Mouse (Mus musculus) left cerebral cortex, postnatal 25 days (tissue): ENCODE data around the gene Slc26a1. TPM values are rescaled to one million over a fixed set of nuclear protein-coding genes. Genes with fewer than 3 reads are reported as not detected.

ENCODE experiments used
- DNase-seq, 2 experiments: peaks; one replicate each; pipeline ENCODE4 v3.0.0; 2022; ENCODE audit warnings: low spot score in 2 of 2, mixed read lengths in 1 of 2
- intact Hi-C: fragments of 180-260 bp; cut with DNase I; formaldehyde crosslinking; loops from one replicate; pipeline ENCODE4 v1.15.1; 2025
- total RNA-seq, 2 experiments: library from RNA; stranded (reverse); gene quantifications; 2 replicates each; pipeline ENCODE4 v1.2.3; 2021

The Slc26a1 gene
- total RNA-seq, 2 experiments from 2014 or later: 1.3 to 1.5 TPM

DNA sequence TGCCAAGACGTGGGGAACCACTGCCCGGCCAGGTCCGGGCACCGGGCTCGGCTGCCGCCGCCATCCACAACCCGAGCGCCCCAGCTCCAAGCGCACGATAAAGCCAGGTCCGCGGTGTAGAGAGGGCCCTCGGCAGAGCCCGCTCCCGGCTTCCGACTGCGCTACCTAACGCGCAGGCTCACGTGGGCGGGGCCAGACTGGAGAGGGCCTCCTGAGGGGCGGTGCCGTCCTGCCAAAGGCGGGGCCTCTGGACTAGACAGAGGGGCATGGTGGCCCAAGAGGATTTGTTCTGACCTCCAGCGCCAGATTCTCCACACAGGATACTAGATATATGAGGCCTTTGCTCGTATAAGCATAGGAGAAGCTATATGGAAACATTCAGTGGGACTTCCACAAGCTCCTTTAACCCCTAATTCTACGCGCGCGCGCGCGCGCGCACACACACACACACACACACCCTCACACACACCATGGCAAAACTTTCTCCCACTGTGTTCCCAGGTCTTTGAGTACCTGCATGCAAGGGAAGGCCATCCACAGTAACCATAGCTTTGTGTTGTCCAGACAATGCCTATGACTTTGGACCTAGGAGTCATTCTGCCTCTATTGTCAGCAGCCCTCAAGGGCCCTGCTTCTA, 14.6 kb downstream of the Slc26a1 start:
- peak; percentile 89 to 93 for DNase-seq
- intact Hi-C loops: no loop called here

DNA sequence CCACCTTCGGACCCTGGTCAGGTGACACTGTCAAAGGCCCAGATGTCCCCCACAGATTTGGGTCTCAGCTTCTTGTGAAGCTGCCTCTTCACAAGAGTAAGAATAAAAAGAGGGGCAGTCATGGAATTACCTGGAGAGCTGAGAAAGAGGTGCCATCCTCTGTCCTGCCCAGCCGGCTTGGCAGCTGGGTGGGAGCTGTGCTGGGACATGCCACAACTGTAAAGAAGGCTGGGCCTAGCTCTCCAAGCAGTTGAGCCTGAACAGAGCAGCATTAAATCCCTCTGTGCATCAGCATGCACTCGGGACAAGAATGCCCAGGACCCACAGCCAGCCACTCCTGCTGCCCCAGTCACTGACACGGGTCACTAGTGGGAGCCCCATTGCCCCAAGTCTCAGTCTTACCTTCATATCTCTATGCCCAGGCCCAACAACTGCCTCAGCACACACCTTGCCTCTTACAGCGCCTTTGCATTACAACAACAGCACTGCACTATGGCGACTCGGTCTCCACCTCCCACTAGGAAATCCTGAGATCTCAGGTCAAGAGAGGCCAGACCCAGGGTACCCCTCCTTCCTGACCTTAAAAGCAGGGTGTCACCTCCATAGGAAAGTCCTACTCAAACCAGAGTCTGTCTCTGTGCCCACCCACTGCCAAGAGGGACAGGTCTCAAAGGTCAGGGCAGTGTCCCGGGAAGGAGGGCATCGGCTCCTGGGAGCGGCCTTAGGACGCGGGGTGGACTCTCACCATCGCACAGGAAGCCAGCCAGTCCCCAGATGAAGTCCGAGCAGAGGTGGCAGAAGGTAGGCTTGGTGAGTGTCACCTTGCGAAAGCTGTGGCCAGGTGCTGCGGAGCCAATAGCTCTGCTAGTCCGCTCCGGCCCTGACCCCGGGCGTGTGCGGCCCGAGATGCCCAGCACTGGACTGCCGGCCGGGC, 15.4 kb downstream of the Slc26a1 start, which contains the start of gene Idua:
Gene Idua, plus strand, starts transcription at position 634 of the 934 bp plus-strand sequence.
- intact Hi-C loops: no loop called here
- DNase-seq: no peak

DNA sequence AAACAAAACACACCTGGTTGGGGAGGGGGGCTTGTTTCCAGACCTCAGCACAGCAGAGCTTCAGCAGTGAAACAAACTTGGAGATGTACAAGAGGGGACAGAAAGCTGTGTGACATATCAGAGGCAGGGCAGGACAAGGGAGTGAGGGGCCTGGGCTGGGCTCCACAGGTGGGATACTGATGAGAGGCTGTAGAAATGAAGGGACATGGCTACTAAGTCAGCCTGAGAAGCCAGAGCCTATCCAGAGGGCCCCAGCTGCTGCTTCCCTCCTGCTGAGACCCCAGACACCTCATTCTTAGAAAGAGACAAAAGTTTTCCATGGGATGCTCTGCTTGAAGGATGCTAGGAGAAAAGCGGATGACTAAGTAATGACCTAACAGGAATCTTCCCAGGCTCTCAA, 16.8 kb downstream of the Slc26a1 start:
- intact Hi-C loops: no loop called here
- DNase-seq: no peak

DNA sequence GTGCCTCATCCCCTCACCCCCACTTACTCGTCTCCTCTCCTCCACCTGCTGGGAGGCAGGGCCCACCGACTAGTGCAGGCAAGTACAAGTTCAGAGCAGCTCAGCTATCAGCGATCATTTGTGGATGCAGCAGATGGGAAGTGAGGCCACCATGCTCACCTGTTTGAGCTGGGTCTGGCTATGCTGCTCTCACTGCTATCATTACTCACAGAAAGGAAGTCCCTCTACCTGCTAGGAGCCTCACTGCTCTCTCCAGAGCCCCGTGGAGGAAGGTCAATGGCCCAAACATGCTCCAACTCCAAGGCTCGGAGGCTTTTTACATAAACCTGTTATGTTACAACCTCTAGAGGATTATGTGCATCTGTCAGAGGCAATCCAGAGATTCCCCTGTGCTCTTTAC, 18.0 kb downstream of the Slc26a1 start:
- intact Hi-C loops: no loop called here
- no peak for DNase-seq

DNA sequence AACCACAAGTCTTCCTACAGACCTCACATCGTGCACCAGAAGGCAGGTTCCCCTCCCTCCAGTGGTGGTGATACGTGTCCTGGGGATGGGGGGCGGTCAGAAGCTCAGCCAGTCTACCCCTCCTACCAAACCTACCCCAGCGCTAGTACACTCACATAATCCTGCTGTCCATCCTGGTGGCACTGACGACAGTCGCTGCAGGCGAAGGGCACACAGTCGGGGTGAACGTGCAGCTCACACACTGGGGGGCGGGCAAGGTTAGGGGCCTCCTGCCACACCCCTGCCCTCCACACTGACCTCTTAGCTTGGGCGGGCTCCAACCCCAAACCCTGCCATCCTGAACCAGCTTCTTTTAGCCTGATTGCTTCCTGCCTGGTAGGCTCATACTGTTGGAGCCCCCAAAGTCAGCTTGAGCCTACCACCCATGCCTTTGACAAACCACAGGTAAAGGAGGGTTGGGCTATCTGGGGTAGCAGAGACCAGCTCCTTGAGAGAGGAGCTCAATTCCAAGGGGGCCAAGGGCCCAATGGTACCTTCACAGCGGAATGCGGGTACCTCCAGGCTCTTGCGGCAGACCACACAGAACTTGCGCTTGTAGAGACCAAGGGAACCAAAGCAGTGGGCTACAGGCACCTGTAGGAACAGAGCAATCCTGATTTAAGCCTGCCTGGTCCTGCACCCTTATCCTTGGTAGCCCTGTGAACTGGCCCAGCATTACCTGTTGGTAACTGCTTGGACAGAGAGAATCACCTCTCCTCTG, 19.3 kb downstream of the Slc26a1 start:
- intact Hi-C loops: no loop called here
- no peak for DNase-seq

DNA sequence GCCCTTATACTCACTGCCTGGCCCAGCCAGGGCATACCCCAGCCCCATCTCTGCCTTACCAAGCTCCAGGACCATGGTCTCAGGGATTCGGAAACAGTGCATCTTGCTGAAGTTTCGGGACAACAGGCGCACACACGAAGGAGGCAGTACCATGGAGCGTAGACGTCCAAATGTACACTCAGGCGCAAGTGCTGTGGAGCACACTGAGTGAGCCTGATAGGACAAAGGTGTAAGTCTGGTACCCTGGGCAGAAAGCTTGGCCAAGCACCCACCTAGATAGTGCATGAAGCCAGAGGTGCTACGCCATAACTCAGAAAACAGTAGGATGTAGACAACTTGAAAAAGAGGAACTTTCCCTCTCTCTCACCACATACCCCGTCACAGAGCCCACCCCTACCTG, 20.0 kb downstream of the Slc26a1 start:
- no peak for DNase-seq
- intact Hi-C loops: no loop called here

DNA sequence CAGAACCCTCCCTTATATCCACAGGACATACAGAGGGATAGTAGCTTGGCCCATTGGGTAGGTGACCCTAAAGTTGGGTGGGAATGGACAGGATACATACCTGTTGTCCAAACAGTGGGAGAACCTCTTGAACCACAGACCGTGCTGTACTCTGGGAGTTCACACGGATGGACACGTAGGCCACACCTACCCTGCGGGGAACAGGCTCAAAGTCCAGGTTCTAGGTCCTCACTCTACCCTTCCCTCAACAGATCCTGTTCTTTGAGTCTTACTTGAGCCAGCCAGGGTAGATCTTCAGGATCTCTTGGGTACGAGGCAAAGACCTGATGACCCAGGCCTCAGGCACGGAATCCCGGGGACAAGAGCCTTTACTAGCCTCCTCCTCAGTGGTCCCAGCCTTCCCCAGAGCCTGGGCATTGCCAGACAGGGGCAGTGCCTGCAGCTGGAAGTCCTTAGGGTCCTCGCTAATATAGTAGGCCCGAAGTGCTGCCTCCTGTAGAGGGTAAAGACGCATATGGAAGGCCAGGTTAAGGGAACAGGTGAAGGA, 20.9 kb downstream of the Slc26a1 start:
- intact Hi-C loops: loop anchor here (5.0 kb wide), 1 partner anchor 227 kb away; no protein-coding TSS in a partner anchor
- DNase-seq: no peak

DNA sequence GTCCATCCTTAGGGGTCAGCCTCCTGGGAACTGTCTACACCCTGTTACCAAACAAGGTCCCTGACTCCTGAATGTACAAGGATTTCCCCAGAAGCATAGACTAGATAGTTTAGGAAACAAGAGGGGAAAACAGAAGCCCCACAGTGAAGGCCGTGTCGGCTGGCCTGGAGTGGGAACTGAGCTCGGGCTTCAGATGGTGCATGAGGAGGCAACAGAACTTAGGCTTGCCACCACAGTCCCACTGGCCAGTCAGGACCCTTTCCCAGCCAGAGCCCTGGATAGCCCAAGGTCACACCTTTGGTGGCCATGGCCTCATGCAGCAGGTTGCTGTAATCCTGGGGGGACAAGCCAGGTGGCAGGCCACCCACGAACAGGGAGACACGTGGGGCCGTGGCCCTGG, 22.0 kb downstream of the Slc26a1 start:
- DNase-seq: no peak
- intact Hi-C loops: loop anchor here (5.0 kb wide), 1 partner anchor 226 kb away; no protein-coding TSS in a partner anchor

DNA sequence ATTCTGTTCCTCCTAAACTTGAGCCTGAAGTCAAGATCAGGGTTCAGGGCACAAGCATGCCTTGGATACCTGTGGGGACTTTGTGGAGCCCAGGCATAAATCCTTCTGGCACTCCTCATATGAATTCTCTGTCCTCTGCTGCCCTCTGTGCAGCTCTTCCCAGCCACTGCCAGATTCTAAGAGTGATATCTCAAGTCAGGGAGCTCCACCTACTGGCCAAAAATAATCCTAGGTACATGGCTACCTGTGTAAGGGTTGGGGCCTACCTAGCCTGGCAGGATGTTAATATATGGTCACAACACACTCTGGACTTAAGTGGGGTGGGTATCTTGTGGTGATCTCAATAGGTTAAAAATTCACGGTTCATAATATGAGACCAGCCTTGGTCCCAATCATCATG, 23.5 kb downstream of the Slc26a1 start:
- intact Hi-C loops: loop anchor here (5.0 kb wide), 1 partner anchor 225 kb away; no protein-coding TSS in a partner anchor
- peak; percentile 52 to 78 for DNase-seq

DNA sequence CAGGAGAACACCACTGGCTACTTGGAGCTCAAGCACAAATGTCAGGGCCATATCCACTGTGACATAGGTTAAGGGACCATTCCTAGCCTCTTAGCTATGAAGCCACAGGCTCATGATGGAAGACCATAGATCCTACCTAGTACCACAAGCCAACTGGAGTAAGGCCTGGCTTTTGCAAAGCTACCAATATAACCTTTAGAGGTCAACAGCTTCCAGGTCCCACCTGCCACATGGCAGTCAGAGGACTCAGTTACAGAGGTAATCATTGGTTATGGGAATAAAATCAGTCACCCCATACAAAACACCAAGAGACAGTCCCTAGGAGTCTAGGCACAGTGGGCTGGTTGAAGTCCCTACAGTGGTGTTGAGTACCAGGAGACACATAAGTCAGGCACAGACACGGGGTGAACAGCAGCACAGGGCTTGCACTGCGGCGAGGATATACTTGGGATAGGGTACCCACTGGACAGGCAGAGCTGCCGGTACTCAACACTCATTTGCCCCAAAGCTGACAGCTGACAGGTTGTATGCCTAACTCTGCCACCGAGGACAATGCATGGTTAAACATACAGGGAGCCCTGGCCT, 24.1 kb downstream of the Slc26a1 start:
- DNase-seq: no peak
- intact Hi-C loops: loop anchor here (5.0 kb wide), 1 partner anchor 224 kb away; no protein-coding TSS in a partner anchor

DNA sequence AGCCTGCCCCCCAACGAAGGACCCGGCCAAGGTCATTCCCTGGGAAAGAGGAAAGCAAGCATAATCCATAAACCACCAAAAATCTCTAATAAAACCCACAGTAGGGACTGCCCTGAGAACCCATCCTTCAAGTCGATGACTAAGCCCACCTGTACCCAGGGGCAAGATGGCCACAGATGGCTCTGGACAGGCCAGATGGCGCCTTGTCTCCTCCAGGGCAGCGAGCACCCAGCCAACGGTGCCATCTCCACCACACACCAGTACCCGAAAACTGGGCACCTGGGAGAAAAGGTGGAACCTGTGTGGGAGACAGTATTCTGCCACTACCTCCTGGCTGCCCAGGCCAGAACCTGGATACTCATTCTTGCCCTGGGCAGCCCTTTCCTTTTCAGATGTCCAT, 25.0 kb downstream of the Slc26a1 start:
- DNase-seq: no peak
- intact Hi-C loops: loop anchor here (5.0 kb wide), 1 partner anchor 223 kb away; no protein-coding TSS in a partner anchor

DNA sequence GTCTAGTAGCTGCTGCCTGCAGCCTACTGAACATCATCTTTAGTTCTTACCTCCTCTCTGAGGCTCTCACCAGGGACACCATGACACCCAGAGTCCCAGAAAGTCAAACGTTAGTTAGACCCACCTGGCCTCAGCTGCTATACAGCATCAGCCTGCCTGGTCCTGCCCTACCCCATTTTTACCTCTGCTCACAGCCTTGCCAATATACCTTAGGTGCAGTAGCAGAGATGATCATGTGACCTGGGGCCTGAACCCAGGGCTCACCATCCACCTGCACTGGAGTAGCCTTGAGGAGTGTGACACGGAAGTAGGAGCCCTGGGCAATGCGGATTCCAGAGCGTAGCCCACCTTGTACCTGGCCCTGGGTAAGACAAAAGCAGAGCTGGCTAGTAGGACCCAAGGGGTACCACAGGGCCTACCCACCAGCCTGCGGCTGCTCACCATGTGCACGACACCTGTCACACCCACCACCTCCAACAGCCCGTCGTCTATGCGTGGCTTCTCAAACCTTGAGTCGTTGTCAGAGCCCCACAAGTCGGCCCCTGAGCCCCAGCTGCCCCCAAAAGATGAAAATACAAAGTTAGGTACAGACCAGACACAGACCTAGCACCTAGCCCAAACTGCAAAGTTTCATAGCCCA, 26.3 kb downstream of the Slc26a1 start:
- DNase-seq: no peak
- intact Hi-C loops: no loop called here

DNA sequence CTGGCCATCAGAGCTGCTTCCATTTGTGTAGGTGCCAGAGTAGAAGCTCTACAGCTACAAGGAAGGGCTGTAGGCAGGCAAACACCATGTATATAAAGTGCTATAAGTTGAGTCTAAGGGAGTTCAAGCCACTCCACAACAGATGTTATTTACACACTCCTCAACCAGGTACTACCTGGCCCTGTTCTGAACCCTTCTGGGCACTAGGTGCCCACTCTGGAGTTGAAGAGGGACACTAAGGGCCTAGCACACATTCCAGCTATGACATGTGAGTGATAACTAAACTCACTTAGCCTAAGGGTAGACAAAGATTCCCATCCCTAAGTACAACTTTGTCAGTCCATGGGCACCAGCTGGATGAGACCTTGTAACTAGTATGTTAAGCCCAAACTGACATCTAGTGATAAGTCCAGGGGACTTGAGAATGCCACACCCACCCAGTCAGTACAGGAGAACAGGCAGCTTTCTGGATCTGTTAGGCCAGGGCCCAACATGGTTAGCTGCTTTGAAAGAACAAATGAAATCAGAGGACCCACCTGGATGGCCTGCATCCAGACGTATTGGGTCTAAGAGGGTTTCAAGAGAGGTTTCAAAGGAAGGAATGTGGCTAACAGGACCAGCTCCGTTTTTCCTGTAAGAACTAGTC, 27.4 kb downstream of the Slc26a1 start:
- DNase-seq: peak in 1 of 2 experiments; percentile 1
- intact Hi-C loops: no loop called here

DNA sequence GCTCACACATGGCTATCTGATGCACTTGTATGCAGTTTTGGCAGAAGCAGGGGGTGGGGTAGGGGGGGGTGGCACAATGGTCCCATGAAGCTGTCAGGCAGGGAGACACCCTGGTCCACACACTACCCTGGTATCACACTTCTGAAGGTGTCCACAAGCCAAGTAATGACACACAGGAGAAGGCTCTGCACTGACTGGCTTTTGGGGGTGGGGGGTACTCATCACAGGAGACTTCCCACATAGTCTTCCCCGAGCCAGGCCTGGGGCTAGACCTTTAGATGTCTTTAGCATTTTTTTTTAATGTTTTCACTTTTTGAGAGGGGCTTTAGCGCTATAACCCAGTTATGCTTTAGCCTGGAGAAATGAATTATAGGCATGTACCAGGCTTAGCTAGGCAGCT, 28.1 kb downstream of the Slc26a1 start:
- intact Hi-C loops: no loop called here

DNA sequence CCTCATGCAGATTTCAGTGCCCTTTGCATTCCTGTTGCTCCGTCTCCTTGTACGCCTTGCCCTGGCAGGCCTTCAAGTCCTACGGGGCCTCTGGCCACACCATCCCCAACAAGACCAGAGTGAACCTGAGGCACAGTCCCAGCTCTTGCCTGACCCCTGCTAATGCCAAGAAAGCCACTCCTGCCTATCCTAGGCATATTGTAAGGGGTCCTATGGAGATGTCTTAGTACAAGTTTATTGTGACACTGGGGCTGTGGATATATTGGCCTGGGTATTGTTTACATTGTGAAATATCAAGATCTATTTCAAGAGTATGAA, 29.1 kb downstream of the Slc26a1 start:
- peak in 1 of 2 experiments; percentile 1 for DNase-seq
- intact Hi-C loops: no loop called here

More for the DNA sequence above, 28.1 kb downstream of the Slc26a1 start:
- no peak for DNase-seq

DNA sequence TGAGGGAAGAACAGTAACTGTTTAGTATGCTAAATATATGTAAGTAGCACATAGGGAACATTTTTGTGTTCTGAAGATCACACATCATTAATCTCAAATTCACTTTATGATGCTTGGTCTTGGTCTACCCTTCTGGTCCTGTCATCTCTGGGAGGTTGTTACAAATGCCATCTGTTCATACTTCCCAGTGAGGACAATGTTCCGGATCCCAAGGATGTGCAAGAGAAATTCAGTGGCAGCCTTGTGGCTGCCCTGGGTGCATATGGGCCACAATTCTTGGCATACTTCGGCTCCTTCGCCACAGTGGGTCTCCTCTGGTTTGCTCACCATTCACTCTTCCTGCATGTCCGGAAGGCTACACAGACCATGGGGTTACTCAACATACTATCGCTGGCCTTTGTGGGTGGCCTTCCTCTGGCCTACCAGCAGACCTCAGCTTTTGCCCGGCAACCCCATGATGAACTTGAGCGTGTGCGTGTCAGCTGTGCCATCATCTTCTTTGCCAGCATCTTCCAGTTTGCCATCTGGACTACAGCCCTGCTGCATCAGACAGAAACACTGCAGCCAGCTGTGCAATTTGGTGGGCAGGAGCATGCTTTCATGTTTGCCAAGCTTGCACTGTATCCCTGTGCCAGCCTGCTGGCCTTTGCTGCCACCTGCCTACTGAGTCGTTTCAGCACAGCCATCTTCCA, 29.6 kb downstream of the Slc26a1 start:
- intact Hi-C loops: no loop called here
- peak in 1 of 2 experiments; percentile 66 for DNase-seq

DNA sequence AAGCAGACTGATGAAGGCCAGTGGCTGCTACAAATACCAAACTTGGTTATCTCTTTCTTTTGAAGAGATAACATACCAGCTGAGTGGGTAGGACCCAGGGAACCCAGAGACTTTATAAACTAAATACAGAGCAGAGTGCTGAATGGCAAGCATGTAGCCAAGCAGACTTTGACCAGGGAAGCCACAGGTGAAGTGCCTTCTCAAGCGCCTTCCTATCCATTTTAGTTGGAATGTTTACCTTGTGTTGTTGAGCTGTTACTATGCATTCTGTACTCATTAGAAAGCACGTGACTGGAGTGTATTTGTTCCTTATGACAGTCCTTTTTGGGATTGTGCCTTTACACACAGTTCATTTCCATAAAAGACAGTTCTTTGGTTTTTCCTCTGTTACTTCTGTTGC, 31.7 kb downstream of the Slc26a1 start:
- intact Hi-C loops: loop anchor here (5.0 kb wide), 1 partner anchor 211 kb away; the partner anchor contains the start of gene Atp5k
- DNase-seq: no peak

DNA sequence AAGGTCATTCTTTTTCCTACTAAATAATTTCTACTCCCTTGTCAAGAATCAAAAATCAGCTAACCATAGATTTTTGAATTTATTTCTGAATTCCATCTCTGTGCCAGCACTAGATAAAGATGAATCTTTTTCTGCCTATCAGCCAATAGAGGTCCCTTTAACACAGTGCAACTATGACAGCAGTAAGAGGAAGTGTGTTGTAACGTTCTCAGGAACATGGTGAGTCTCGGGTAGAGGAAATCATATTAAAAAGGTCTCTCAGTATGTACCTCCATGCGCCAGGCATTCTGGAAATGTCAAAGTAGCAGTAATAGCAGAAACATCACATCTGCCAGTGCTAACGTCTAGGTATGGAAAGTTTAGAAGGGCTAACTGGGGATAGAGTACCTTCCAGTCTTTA, 39.2 kb downstream of the Slc26a1 start:
- DNase-seq: no peak
- intact Hi-C loops: no loop called here
